Mouse (Mus musculus) CH12.LX (cell line): ENCODE measurements around the gene Polr2a. TPM values are rescaled to one million over a fixed set of nuclear protein-coding genes. Genes with fewer than 3 reads are reported as not detected.

Experiments used
- DNase-seq: peaks from one replicate; pipeline ENCODE4 v3.0.0-alpha.2; 2013; ENCODE audit errors: extremely low read depth
- H3K27ac ChIP-seq: 2 replicates; pipeline ENCODE4 v1.5.1; 2012; ENCODE audit warnings: low read depth, mild to moderate bottlenecking, control low read depth, moderate library complexity; ENCODE audit not compliant: insufficient read depth
- H3K27me3 ChIP-seq: replicated peaks from 2 replicates; pipeline ENCODE3; 2012; ENCODE audit warnings: inconsistent platforms
- H3K36me3 ChIP-seq, 2 experiments: replicated peaks in 1 of 2; 2 replicates each; pipeline versions ENCODE3 to v1.6.1; 2012; ENCODE audit warnings: inconsistent platforms in 1 of 2, low read length in 1 of 2, mild to moderate bottlenecking in 1 of 2, mixed read lengths in 1 of 2, moderate library complexity in 1 of 2; ENCODE audit not compliant: control insufficient read depth in 1 of 2, insufficient read depth in 1 of 2
- H3K4me1 ChIP-seq, 2 experiments: 2 replicates each; pipeline ENCODE4 v1.6.1; 2012; ENCODE audit warnings: inconsistent platforms in 1 of 2, moderate library complexity in 1 of 2; ENCODE audit not compliant: insufficient read depth in 2 of 2, control insufficient read depth in 1 of 2
- H3K4me2 ChIP-seq: 2 replicates; pipeline ENCODE4 v1.6.1; 2012; ENCODE audit warnings: low read depth, mild to moderate bottlenecking, control low read depth; ENCODE audit not compliant: poor library complexity, insufficient read depth, severe bottlenecking
- H3K4me3 ChIP-seq, 3 experiments: fragments of 150-350 bp in 1 of 3; sonication (generic) in 1 of 3; replicated peaks in 1 of 3; 2 replicates each; pipeline versions ENCODE3 to v1.5.1; 2011 to 2012; ENCODE audit warnings: low read depth in 2 of 3, low read length in 2 of 3, mild to moderate bottlenecking in 2 of 3, moderate library complexity in 2 of 3, control low read depth in 1 of 3, improper control_type of control experiment in 1 of 3, inconsistent platforms in 1 of 3, mixed read lengths in 1 of 3; ENCODE audit not compliant: poor library complexity in 1 of 3
- H3K79me2 ChIP-seq: replicated peaks from 2 replicates; pipeline ENCODE4 v1.6.1; 2012; ENCODE audit warnings: mild to moderate bottlenecking, moderate library complexity; ENCODE audit not compliant: control insufficient read depth, poor library complexity, insufficient read depth, severe bottlenecking; ENCODE audit errors: extremely low read depth
- H3K9ac ChIP-seq: 2 replicates; pipeline ENCODE4 v1.6.1; 2012; ENCODE audit warnings: low read depth, mild to moderate bottlenecking, control low read depth, moderate library complexity; ENCODE audit not compliant: insufficient read depth
- H3K9me3 ChIP-seq: replicated peaks from 2 replicates; pipeline ENCODE3; 2012; ENCODE audit warnings: low read length, inconsistent platforms, mixed read lengths
- BHLHE40 ChIP-seq: IDR thresholded peaks from 2 replicates; pipeline ENCODE4 v1.6.1; 2011; ENCODE audit warnings: mild to moderate bottlenecking, low read depth, low read length, improper control_type of control experiment
- CHD1 ChIP-seq: IDR thresholded peaks from 2 replicates; pipeline ENCODE4 v1.6.1; 2012; ENCODE audit warnings: low read depth, low read length, improper control_type of control experiment, inconsistent platforms
- CHD2 ChIP-seq: IDR thresholded peaks from 2 replicates; pipeline ENCODE4 v1.6.1; 2011; ENCODE audit warnings: low read length, improper control_type of control experiment
- CTCF ChIP-seq, 2 experiments: IDR thresholded peaks in 1 of 2; conservative IDR thresholded peaks in 1 of 2; 2 replicates each; pipeline ENCODE4 v1.5.1; 2011 to 2012; ENCODE audit warnings: low read depth in 2 of 2, low read length in 2 of 2, improper control_type of control experiment in 1 of 2, inconsistent platforms in 1 of 2, mild to moderate bottlenecking in 1 of 2, moderate library complexity in 1 of 2
- E2F4 ChIP-seq: IDR thresholded peaks from 2 replicates; pipeline ENCODE4 v1.6.1; 2011; ENCODE audit warnings: low read depth, low read length, improper control_type of control experiment; ENCODE audit not compliant: insufficient replicate concordance
- EP300 ChIP-seq: IDR thresholded peaks from 2 replicates; pipeline ENCODE4 v1.6.1; 2011; ENCODE audit warnings: low read length, improper control_type of control experiment
- ETS1 ChIP-seq: conservative IDR thresholded peaks from 2 replicates; pipeline ENCODE4 v1.6.1; 2012; ENCODE audit warnings: low read depth, mild to moderate bottlenecking, inconsistent platforms, low read length, improper control_type of control experiment, moderate library complexity
- HCFC1 ChIP-seq: IDR thresholded peaks from 2 replicates; pipeline ENCODE4 v1.6.1; 2012; ENCODE audit warnings: low read depth, mild to moderate bottlenecking, inconsistent platforms, low read length, improper control_type of control experiment
- JUND ChIP-seq: conservative IDR thresholded peaks from 2 replicates; pipeline ENCODE4 v1.6.1; 2011; ENCODE audit warnings: low read depth, low read length, improper control_type of control experiment
- MAFK ChIP-seq: IDR thresholded peaks from 2 replicates; pipeline ENCODE4 v1.6.1; 2011; ENCODE audit warnings: low read length, improper control_type of control experiment; ENCODE audit not compliant: insufficient replicate concordance
- MXI1 ChIP-seq: IDR thresholded peaks from 2 replicates; pipeline ENCODE4 v1.6.1; 2011; ENCODE audit warnings: mild to moderate bottlenecking, low read depth, low read length, improper control_type of control experiment
- NELFE ChIP-seq: IDR thresholded peaks from 2 replicates; pipeline ENCODE4 v1.6.1; 2011; ENCODE audit warnings: low read depth, low read length, improper control_type of control experiment
- POLR2A ChIP-seq: IDR thresholded peaks from 2 replicates; pipeline ENCODE4 v1.6.1; 2011; ENCODE audit warnings: low read depth, mild to moderate bottlenecking, improper control_type of control experiment, low read length
- RAD21 ChIP-seq: IDR thresholded peaks from 2 replicates; pipeline ENCODE4 v1.6.1; 2011; ENCODE audit warnings: low read depth, mild to moderate bottlenecking, low read length, improper control_type of control experiment, moderate library complexity
- SMC3 ChIP-seq: IDR thresholded peaks from 2 replicates; pipeline ENCODE4 v1.6.1; 2011; ENCODE audit warnings: low read depth, low read length, improper control_type of control experiment
- UBTF ChIP-seq: IDR thresholded peaks from 2 replicates; pipeline ENCODE4 v1.6.1; 2012; ENCODE audit warnings: low read depth, mild to moderate bottlenecking, inconsistent platforms, low read length, improper control_type of control experiment, moderate library complexity
- ZMIZ1 ChIP-seq: IDR thresholded peaks from 2 replicates; pipeline ENCODE4 v1.6.1; 2012; ENCODE audit warnings: low read depth, mild to moderate bottlenecking, inconsistent platforms, low read length, improper control_type of control experiment
- dilution Hi-C: fragments of 300-500 bp; cut with MboI; formaldehyde crosslinking; loops from 2 replicates; pipeline ENCODE4 v1.14.3; 2020; ENCODE audit warnings: low sequenced_read_pairs; ENCODE audit not compliant: extremely low pct_unique_long_range_greater_than_20kb, extremely low pct_ligation_motif_present
- in situ Hi-C: fragments of 300-500 bp; cut with MboI; formaldehyde crosslinking; loops from 3 replicates; pipeline ENCODE4 v1.14.3; 2019; ENCODE audit warnings: low sequenced_read_pairs, low pct_ligation_motif_present, low pct_unique_long_range_greater_than_20kb, mixed read lengths
- polyA plus RNA-seq: library from polyadenylated mRNA; unstranded; fragments of >175 nt; gene quantifications from 2 replicates; pipeline ENCODE4 v1.2.1, GENCODE M21; 2012; ENCODE audit warnings: low read depth; ENCODE audit not compliant: insufficient read length
- total RNA-seq, 2 experiments: library from RNA; depleted of rRNA; stranded (reverse); fragments of 300-350 nt in 1 of 2; fragments of >200 nt in 1 of 2; gene quantifications; 2 replicates each; pipeline ENCODE4 v1.2.3; 2012 to 2014

Polr2a gene
- total and polyA plus RNA-seq, 3 experiments: 14.8 to 162 (median 45.0) TPM

GRCm38 (mm10) chr11:69765221-69766125 is 7.0 kb upstream of the Polr2a start, which contains the start of gene Zbtb4:
Gene Zbtb4 (plus strand): TSS chr11:69765912.
- dilution Hi-C loops: no loop called here
- DNase-seq: no peak

GRCm38 (mm10) chr11:69763551-69763950 is 5.1 kb upstream of the Polr2a start:
- Histone ChIP-seq H3K79me2 (no peaks in the 10 kb centered on the region; the same call in 1 of the 2 replicates), H3K9ac (no peak overlapping the region), H3K9me3 (no peaks in the 10 kb centered on the region), H3K27me3 (peaks cover 4% of the 10 kb centered on the region), H3K4me1 (peaks cover 23 to 34% of the 10 kb centered on the region in 2 experiments), H3K36me3 (no peaks in the 10 kb centered on the region), H3K4me2 (no peak overlapping the region), H3K4me3 (no peak overlapping the region), H3K27ac (no peak overlapping the region)
- dilution Hi-C loops: no loop called here
- peak; percentile 54 for TF ChIP-seq RAD21
- peak; percentile 54 for TF ChIP-seq SMC3
- TF ChIP-seq JUND: 0 out of 2 replicates have a peak, but pooled peaks have one; percentile 20
- TF ChIP-seq CTCF (conservative IDR thresholded peaks at IDR 0.05 in 1 of 2, IDR thresholded peaks at IDR 0.05 in 1 of 2; ENCODE audit: low read depth in 2 of 2, low read length in 2 of 2): peak in 1 of 2 experiments; percentile 65; a peak in 2 of 4 replicates
- no peak for TF ChIP-seq MAFK
- in situ Hi-C loops: no loop called here
- DNase-seq: no peak

More at GRCm38 (mm10) chr11:69765221-69766125, 7.0 kb upstream of the Polr2a start, which contains the start of gene Zbtb4:
- peak; percentile 60; the same call in 1 of the 2 replicates for TF ChIP-seq UBTF
- TF ChIP-seq POLR2A: peak; percentile 65
- no peak for TF ChIP-seq SMC3
- no peak for TF ChIP-seq ZMIZ1
- no peak for TF ChIP-seq CHD1
- TF ChIP-seq MXI1: no peak
- no peak for TF ChIP-seq HCFC1
- no peak for TF ChIP-seq NELFE
- TF ChIP-seq BHLHE40: no peak
- TF ChIP-seq E2F4: no peak
- TF ChIP-seq MAFK: no peak
- TF ChIP-seq ETS1: no peak
- TF ChIP-seq EP300: no peak
- no peak for TF ChIP-seq CHD2
- TF ChIP-seq CTCF (conservative IDR thresholded peaks at IDR 0.05 in 1 of 2, IDR thresholded peaks at IDR 0.05 in 1 of 2; ENCODE audit: low read depth in 2 of 2, low read length in 2 of 2): no peak
- no peak within 1 kb of the TSS for H3K27ac ChIP-seq
- H3K4me3 ChIP-seq: peak within 1 kb of the TSS; percentile 69 to 81 (median 72)
- no peaks in the 10 kb centered on the region; the same call in 1 of the 2 replicates for H3K79me2 ChIP-seq
- in situ Hi-C loops: no loop called here
- peak within 1 kb of the TSS; percentile 44 for H3K4me2 ChIP-seq
- H3K9ac ChIP-seq: peak within 1 kb of the TSS; percentile 92
- peaks cover 4% of the 10 kb centered on the region for H3K27me3 ChIP-seq
- H3K36me3 ChIP-seq: no peaks in the 10 kb centered on the region
- H3K9me3 ChIP-seq: no peaks in the 10 kb centered on the region
- H3K4me1 ChIP-seq: peaks cover 17 to 23% of the 10 kb centered on the region in 2 experiments
